Mouse (Mus musculus): ENCODE measurements around the gene Rnf157.

Rnf157 gene

DNA sequence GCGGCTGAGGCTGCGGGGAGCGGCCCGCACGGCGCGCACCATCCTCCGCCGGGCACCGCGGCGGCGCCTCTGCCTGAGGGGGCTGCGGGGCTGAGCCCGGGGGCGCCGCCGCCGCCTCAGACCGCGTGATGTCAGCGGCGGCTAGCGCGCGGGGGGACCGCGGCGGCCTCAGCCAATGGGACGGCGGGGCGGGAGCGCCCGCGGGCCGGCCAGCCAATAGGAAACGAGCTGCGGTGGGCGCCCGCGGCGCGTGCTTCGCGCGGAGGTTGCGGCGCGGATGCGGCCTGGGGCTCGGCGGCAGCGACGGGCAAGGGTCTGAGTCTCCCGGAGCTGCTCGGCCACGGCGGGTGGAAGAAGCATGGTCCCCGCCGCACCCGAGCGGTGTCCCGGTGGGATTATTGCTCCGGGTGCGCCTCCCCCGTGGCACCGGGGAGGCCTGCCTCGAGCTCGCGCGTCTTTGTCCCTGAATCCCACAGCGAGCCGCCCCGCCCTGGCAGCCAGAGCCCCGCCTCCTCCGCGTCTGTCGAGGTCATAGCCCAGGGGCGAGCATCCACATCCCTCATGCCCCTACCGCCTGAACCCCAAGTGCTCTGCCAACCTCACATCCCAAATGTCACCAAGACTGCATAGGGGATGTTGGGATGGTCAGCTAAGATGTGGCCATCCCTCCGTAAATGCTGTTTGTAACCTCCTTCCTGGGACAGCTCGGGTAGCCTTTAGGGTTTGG lies at the start of gene Rnf157:
TSS of gene Rnf157 (minus strand) at position 129 of the 727 bp plus-strand sequence.
- DNase-seq (ENCODE audit: low read depth in 1 of 2, low spot score in 2 of 2): peak in 1 of 2 experiments; percentile 56

GRCm38 (mm10) chr11:116459786-116460185 lies 47.0 kb upstream of the Rnf157 start:
- DNase-seq (ENCODE audit: low read depth in 1 of 2, low spot score in 2 of 2): no peak

DNA sequence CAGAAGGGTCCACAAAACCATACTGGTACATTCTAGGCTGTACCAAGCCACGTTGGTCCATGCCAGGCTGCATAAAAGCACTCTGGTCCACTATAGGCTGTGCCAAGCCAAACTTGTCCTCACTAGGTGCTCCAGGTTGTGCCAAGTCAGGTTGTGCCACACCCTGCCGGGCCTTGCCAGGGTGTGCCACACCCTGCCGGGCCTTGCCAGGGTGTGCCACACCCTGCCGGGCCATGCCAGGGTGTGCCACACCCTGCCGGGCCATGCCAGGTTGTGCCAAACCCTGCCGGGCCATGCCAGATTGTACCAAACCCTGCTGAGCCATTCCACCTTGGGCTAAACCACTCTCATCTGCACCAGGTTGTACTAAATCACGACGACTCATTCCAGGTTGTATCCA lies 43.4 kb upstream of the Rnf157 start:
- DNase-seq (ENCODE audit: low read depth in 1 of 2, low spot score in 2 of 2): no peak

DNA sequence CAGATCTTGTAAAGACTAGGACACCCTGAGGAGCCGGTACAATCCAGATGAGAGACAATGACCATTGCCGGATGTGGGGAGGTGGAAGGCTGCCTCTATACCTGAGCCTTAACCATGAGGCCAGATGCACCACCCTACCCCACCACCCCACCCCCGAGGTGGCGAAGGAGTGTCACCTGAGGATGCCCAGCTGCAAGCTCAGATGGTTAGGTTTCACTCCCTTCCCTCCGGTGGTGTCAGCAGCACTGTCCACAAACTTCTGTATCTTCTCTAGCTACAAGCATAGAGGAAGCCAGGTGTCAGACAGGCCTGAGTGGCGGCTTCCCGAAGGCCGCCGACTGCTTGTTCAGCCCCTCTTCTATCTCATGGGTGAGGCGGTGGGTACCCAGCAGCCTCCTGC lies 41.1 kb upstream of the Rnf157 start:
- DNase-seq (ENCODE audit: low read depth in 1 of 2, low spot score in 2 of 2): no peak

- DNase-seq (ENCODE audit: low read depth in 1 of 2, low spot score in 2 of 2): no peak
These were observed 36.5 kb upstream of the Rnf157 start for GRCm38 (mm10) chr11:116449341-116449740.

GRCm38 (mm10) chr11:116447822-116448221 lies 35.0 kb upstream of the Rnf157 start:
- no peak for DNase-seq (ENCODE audit: low read depth in 1 of 2, low spot score in 2 of 2)

DNA sequence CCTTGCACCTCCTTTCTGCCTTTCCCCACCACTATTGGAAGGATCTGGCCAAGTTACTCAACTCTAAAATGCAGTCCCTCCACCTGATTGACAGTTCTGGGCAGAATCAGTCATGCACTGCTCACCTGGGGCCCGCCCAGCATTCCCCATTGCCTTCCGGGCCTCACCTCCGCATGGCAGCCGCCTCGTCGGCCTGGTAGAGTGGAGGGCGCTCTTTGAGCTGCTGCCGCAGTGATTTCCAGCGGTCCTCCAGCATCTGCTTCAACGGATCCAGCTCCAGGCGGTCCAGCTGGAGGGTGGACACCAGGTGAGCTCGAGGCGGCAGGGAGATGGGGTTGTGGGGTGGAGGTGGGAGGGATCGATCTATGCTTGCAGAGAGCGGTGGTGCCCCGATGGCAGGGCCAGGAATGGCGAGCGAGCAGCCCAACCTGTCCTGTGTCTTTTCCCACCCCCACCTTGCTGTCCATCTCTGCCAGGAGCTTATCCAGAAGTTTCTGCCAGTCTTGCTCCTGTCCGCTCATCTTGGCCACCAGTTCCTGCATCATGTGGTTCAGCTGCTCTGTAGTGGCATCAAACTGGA lies 33.6 kb upstream of the Rnf157 start:
- no peak for DNase-seq (ENCODE audit: low read depth in 1 of 2, low spot score in 2 of 2)

DNA sequence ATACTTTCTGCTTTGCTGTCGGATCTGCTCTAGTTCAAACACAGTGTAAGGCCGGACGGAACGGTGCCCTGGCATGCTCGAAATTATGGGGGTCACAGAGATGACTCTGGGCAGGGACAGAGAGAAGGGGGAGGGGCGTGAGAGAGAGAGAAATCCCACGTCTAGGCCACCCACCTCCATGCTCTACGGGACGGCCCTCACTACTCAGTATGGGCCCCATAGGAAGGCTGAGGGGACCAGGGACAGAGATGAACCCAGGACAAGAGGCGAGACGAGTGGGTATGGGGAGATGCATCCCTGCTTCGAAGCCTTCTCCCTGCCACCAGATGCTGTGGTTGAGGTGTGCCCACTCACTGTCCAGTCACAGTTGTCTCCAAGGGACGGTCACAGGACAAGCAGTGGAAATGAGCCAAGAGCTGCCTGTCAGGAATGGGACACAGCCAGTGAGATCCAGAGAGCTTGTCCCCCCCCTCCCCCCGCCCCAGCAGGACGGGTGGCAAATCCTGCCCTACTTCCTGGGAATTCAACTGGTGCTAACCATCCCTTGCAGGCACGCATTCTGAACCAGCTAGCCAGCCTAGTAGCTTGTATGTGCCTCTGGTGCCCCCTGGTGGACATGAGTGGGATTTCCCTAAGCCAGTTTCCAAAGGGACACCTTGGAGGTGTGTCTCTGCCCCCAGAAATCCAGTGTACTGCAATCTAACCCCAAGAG lies 32.9 kb upstream of the Rnf157 start:
- DNase-seq (ENCODE audit: low read depth in 1 of 2, low spot score in 2 of 2): peak; percentile 68 to 84

- no peak for DNase-seq (ENCODE audit: low read depth in 1 of 2, low spot score in 2 of 2)
These were observed 31.1 kb upstream of the Rnf157 start for GRCm38 (mm10) chr11:116443935-116444334.

GRCm38 (mm10) chr11:116443311-116443710 lies 30.5 kb upstream of the Rnf157 start:
- DNase-seq (ENCODE audit: low read depth in 1 of 2, low spot score in 2 of 2): no peak

DNA sequence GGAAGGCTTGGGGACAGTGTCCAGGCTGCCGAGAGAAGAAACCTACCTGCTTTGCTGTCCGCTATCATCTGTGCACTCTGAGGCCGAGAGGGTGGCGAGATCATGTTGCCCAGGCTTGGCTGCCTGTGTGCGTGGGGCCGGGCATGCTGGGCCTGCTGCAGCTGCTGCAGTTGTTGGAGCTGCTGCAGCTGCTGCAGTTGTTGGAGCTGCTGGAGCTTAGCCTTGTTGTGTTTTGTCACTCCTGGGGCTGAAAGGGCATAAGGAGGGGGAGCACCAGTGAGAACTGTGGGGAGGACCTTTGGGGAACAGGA lies 30.0 kb upstream of the Rnf157 start:
- no peak for DNase-seq (ENCODE audit: low read depth in 1 of 2, low spot score in 2 of 2)

DNA sequence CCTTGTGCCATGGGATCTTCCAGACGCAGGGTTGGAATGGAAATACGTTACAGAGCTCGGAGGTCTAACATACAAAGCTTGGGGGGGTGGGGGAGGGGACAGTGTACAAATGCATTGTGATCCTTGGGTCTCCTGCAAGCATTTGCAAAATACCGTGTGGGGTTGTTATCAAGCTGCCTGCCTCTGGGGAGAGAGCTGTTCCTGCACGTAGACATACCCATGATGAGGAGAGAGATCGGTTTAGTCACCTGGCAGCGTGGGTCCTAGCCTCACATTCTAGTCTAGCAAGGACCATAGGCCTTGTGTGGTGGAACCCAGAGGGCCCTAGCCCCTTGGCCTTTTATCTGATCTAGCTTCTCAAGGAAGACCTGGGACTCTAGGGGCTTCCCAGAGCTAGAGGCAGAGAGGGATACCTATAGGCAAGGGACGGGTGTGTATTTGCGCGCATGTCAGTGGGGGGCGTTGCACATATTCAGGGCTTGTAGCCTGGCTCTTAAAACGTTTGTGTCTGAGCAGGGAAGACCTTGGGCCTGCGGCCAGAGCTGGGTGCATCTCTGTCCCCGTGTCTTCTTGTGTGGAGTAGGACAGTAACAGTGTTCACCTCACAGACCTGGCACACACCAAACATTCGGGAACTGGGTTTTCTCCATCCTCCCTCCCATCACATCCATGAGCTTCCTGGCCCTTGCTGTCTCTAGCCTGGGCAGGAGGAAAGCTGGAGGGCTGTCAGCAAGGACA lies 29.5 kb upstream of the Rnf157 start:
- no peak for DNase-seq (ENCODE audit: low read depth in 1 of 2, low spot score in 2 of 2)

- no peak for DNase-seq (ENCODE audit: low read depth in 1 of 2, low spot score in 2 of 2)
These were observed 27.7 kb upstream of the Rnf157 start for GRCm38 (mm10) chr11:116440408-116441068.

GRCm38 (mm10) chr11:116439269-116440240 lies 26.7 kb upstream of the Rnf157 start:
- DNase-seq (ENCODE audit: low read depth in 1 of 2, low spot score in 2 of 2): no peak

- no peak for DNase-seq (ENCODE audit: low read depth in 1 of 2, low spot score in 2 of 2)
These were observed 24.7 kb upstream of the Rnf157 start for GRCm38 (mm10) chr11:116437541-116437940.

- DNase-seq (ENCODE audit: low read depth in 1 of 2, low spot score in 2 of 2): peak; percentile 70 to 81
These were observed 24.0 kb upstream of the Rnf157 start for GRCm38 (mm10) chr11:116436725-116437331.

GRCm38 (mm10) chr11:116435992-116436724 lies 23.3 kb upstream of the Rnf157 start:
- no peak for DNase-seq (ENCODE audit: low read depth in 1 of 2, low spot score in 2 of 2)

- DNase-seq (ENCODE audit: low read depth in 1 of 2, low spot score in 2 of 2): no peak
These were observed 22.3 kb upstream of the Rnf157 start for GRCm38 (mm10) chr11:116434967-116435752.
